Mouse (Mus musculus) ES-CJ7 (cell line): Measurements from ENCODE around the gene Vmn1r100.
"Not testable (repeated sequence)": the region's sequence is repeated elsewhere in the genome, so short reads cannot be mapped to it uniquely, and the experiment has no call there.

Experiments
- DNase-seq: peaks from one replicate; pipeline ENCODE4 v3.0.0; 2011; ENCODE audit warnings: low read depth, low spot score

Vmn1r100 gene

GRCm38 (mm10) chr7:20417642-20418041 is at the start of gene Vmn1r100:
TSS of gene Vmn1r100 (plus strand) at chr7:20417942.
- not testable (repeated sequence) for DNase-seq

- not testable (repeated sequence) for DNase-seq
Measured at GRCm38 (mm10) chr7:20375310-20375709, 42.4 kb upstream of the Vmn1r100 start, which contains the start of gene Gm5728. TSS of gene Gm5728 (minus strand) at chr7:20375410.

- DNase-seq = not testable (repeated sequence)
Measured at GRCm38 (mm10) chr7:20442493-20442892, 24.8 kb downstream of the Vmn1r100 start, which contains the start of gene Vmn1r101. TSS of gene Vmn1r101 (minus strand) at chr7:20442593.
